ENCODE assay signal across 22 mouse cellular contexts in genomic region chr14:17972665-17973064, GRCm38 (mm10).
DNase-seq lines count a peak whose midpoint lies in the region; ATAC-seq lines count a peak whose summit lies in the region.
"Had no signal": no experiment of that assay in that cellular context is flagged by ENCODE, and none has a peak within 500 bp of the region (broad histone marks: within the 10 kb centered on the region; RNA-seq: fewer than 3 reads in every experiment).

No protein-coding gene starts in this region.

- H3K36me3 ChIP-seq in hindbrain, embryonic 11.5 days (ENCODE audit: control insufficient read depth, insufficient read depth, low read length): no peaks in the 10 kb centered on the region
- H3K36me3 ChIP-seq in hindbrain, embryonic 12.5 days: no peaks in the 10 kb centered on the region
- H3K36me3 ChIP-seq in midbrain, embryonic 11.5 days (ENCODE audit: control insufficient read depth, insufficient read depth, low read length): no peaks in the 10 kb centered on the region
- no peaks in the 10 kb centered on the region for H3K36me3 ChIP-seq in midbrain, embryonic 10.5 days
- no peaks in the 10 kb centered on the region for H3K36me3 ChIP-seq in midbrain, embryonic 14.5 days (ENCODE audit: control insufficient read depth, insufficient read depth, low read length)
- no peaks in the 10 kb centered on the region for H3K36me3 ChIP-seq in midbrain, embryonic 16.5 days (ENCODE audit: control insufficient read depth, insufficient read depth, low read length)
- H3K36me3 ChIP-seq: forebrain, embryonic 10.5 days; forebrain, embryonic 15.5 days; intestine, embryonic 15.5 days had no signal

- no peaks in the 10 kb centered on the region for H3K4me1 ChIP-seq in hindbrain, embryonic 11.5 days (replicated peaks; ENCODE audit: control insufficient read depth, insufficient read depth, low read length)
- no peaks in the 10 kb centered on the region for H3K4me1 ChIP-seq in hindbrain, embryonic 12.5 days
- no peaks in the 10 kb centered on the region for H3K4me1 ChIP-seq in midbrain, embryonic 11.5 days (ENCODE audit: control insufficient read depth, insufficient read depth, low read length)
- peaks cover 12% of the 10 kb centered on the region for H3K4me1 ChIP-seq in midbrain, embryonic 10.5 days
- no peaks in the 10 kb centered on the region for H3K4me1 ChIP-seq in midbrain, embryonic 14.5 days (ENCODE audit: control insufficient read depth, insufficient read depth, low read length)
- H3K4me1 ChIP-seq in midbrain, embryonic 16.5 days (ENCODE audit: control insufficient read depth, insufficient read depth, low read length): no peaks in the 10 kb centered on the region
- H3K4me1 ChIP-seq: forebrain, embryonic 15.5 days; intestine, embryonic 15.5 days had no signal

- WGBS in hindbrain, embryonic 11.5 days: 79% methylated on average over 6 of the region's 6 CpGs
- 80% methylated on average over 6 of the region's 6 CpGs for WGBS in hindbrain, embryonic 12.5 days
- WGBS in midbrain, embryonic 11.5 days: 69% methylated on average over 6 of the region's 6 CpGs
- 79% methylated on average over 6 of the region's 6 CpGs for WGBS in midbrain, embryonic 10.5 days
- WGBS in midbrain, embryonic 14.5 days: 72% methylated on average over 6 of the region's 6 CpGs
- 74% methylated on average over 6 of the region's 6 CpGs for WGBS in midbrain, embryonic 16.5 days

- H3K27ac ChIP-seq in hindbrain, embryonic 11.5 days (ENCODE audit: low read depth, low read length): no peak overlapping the region
- H3K27ac ChIP-seq in hindbrain, embryonic 12.5 days: no peak overlapping the region
- no peak overlapping the region for H3K27ac ChIP-seq in midbrain, embryonic 11.5 days (ENCODE audit: low read depth, low read length)
- no peak overlapping the region for H3K27ac ChIP-seq in midbrain, embryonic 10.5 days (replicated peaks)
- no peak overlapping the region for H3K27ac ChIP-seq in midbrain, embryonic 14.5 days (replicated peaks; ENCODE audit: low read depth, low read length)
- H3K27ac ChIP-seq in midbrain, embryonic 16.5 days (ENCODE audit: low read length): no peak overlapping the region
- H3K27ac ChIP-seq: forebrain, embryonic 10.5 days; forebrain, embryonic 15.5 days; gastrocnemius, adult 2 months; intestine, embryonic 15.5 days had no signal

- 0 out of 2 replicates have a peak, but pooled peaks have one; percentile 27 for ATAC-seq in hindbrain, embryonic 11.5 days (ENCODE audit: low FRiP score)
- no peak for ATAC-seq in hindbrain, embryonic 12.5 days (ENCODE audit: low FRiP score)
- peak; percentile 42 for ATAC-seq in midbrain, embryonic 11.5 days (ENCODE audit: low FRiP score)
- peak; percentile 64; the same call in 1 of the 2 replicates for ATAC-seq in midbrain, embryonic 14.5 days (ENCODE audit: low FRiP score, low TSS enrichment)
- peak; percentile 73 for ATAC-seq in midbrain, embryonic 16.5 days
- ATAC-seq: CD4-positive, CD25-positive, alpha-beta regulatory T cell, adult 4 months; forebrain, embryonic 15.5 days; intestine, embryonic 15.5 days had no signal

- H3K4me3 ChIP-seq in hindbrain, embryonic 11.5 days (ENCODE audit: low read depth, low read length): no peak overlapping the region
- H3K4me3 ChIP-seq in hindbrain, embryonic 12.5 days: no peak overlapping the region
- H3K4me3 ChIP-seq in midbrain, embryonic 11.5 days (ENCODE audit: low read depth, low read length): no peak overlapping the region
- H3K4me3 ChIP-seq in midbrain, embryonic 10.5 days: no peak overlapping the region
- H3K4me3 ChIP-seq in midbrain, embryonic 14.5 days (replicated peaks; ENCODE audit: low read depth, low read length): no peak overlapping the region
- no peak overlapping the region for H3K4me3 ChIP-seq in midbrain, embryonic 16.5 days (ENCODE audit: low read depth, low read length)
- H3K4me3 ChIP-seq: forebrain, embryonic 10.5 days; forebrain, embryonic 15.5 days; gastrocnemius, adult 2 months; intestine, embryonic 15.5 days had no signal

- DNase-seq in hindbrain, embryonic 11.5 days (ENCODE audit: low spot score): no peak
- no peak for DNase-seq in midbrain, embryonic 11.5 days (ENCODE audit: low spot score, missing footprints)
- DNase-seq in midbrain, embryonic 10.5 days (ENCODE audit: low spot score): no peak
- no peak for DNase-seq in midbrain, embryonic 14.5 days
- no peak for DNase-seq in embryo, embryonic 10 days (ENCODE audit: low spot score)
- DNase-seq: adrenal gland, adult 2 months; adrenal gland, postnatal 14 days; cerebellum, adult 11-12 months; cerebellum, adult 8-10 months; cerebellum, postnatal 10 days; cerebellum, postnatal 36 days; gastrocnemius, adult 2 months; gastrocnemius, postnatal 14 days; heart, adult 11 months; kidney, adult 11 months had no signal

- H3K9ac ChIP-seq in hindbrain, embryonic 11.5 days (ENCODE audit: low read depth, low read length): no peak overlapping the region
- no peak overlapping the region for H3K9ac ChIP-seq in hindbrain, embryonic 12.5 days
- H3K9ac ChIP-seq in midbrain, embryonic 11.5 days (ENCODE audit: low read length): no peak overlapping the region
- no peak overlapping the region for H3K9ac ChIP-seq in midbrain, embryonic 14.5 days (replicated peaks; ENCODE audit: low read length)
- no peak overlapping the region for H3K9ac ChIP-seq in midbrain, embryonic 16.5 days (ENCODE audit: low read depth, low read length)
- H3K9ac ChIP-seq: forebrain, embryonic 15.5 days; intestine, embryonic 15.5 days had no signal

- no peaks in the 10 kb centered on the region for H3K9me3 ChIP-seq in hindbrain, embryonic 11.5 days (ENCODE audit: control insufficient read depth, low read length)
- H3K9me3 ChIP-seq in hindbrain, embryonic 12.5 days (replicated peaks): no peaks in the 10 kb centered on the region
- H3K9me3 ChIP-seq in midbrain, embryonic 11.5 days (ENCODE audit: control insufficient read depth, low read length): no peaks in the 10 kb centered on the region
- no peaks in the 10 kb centered on the region for H3K9me3 ChIP-seq in midbrain, embryonic 10.5 days (replicated peaks)
- no peaks in the 10 kb centered on the region for H3K9me3 ChIP-seq in midbrain, embryonic 14.5 days (ENCODE audit: control insufficient read depth, low read length)
- H3K9me3 ChIP-seq in midbrain, embryonic 16.5 days (replicated peaks; ENCODE audit: control insufficient read depth, low read length, poor library complexity, severe bottlenecking): no peaks in the 10 kb centered on the region
- H3K9me3 ChIP-seq: forebrain, embryonic 10.5 days; forebrain, embryonic 15.5 days; intestine, embryonic 15.5 days had no signal

- no peaks in the 10 kb centered on the region for H3K27me3 ChIP-seq in hindbrain, embryonic 11.5 days (ENCODE audit: control insufficient read depth, insufficient read depth, low read length)
- no peaks in the 10 kb centered on the region for H3K27me3 ChIP-seq in hindbrain, embryonic 12.5 days
- H3K27me3 ChIP-seq in midbrain, embryonic 11.5 days (ENCODE audit: control insufficient read depth, insufficient read depth, low read length): no peaks in the 10 kb centered on the region
- H3K27me3 ChIP-seq in midbrain, embryonic 10.5 days (ENCODE audit: low read depth, poor library complexity, severe bottlenecking): no peaks in the 10 kb centered on the region
- H3K27me3 ChIP-seq in midbrain, embryonic 14.5 days (ENCODE audit: control insufficient read depth, insufficient read depth, low read length): no peaks in the 10 kb centered on the region
- H3K27me3 ChIP-seq in midbrain, embryonic 16.5 days (ENCODE audit: control insufficient read depth, insufficient read depth, low read depth, low read length): no peaks in the 10 kb centered on the region
- H3K27me3 ChIP-seq: forebrain, embryonic 15.5 days; intestine, embryonic 15.5 days had no signal

- no peak overlapping the region for H3K4me2 ChIP-seq in hindbrain, embryonic 11.5 days (replicated peaks; ENCODE audit: low read depth, low read length)
- H3K4me2 ChIP-seq in hindbrain, embryonic 12.5 days (replicated peaks): no peak overlapping the region
- no peak overlapping the region for H3K4me2 ChIP-seq in midbrain, embryonic 11.5 days
- H3K4me2 ChIP-seq in midbrain, embryonic 14.5 days (ENCODE audit: low read length): no peak overlapping the region
- no peak overlapping the region for H3K4me2 ChIP-seq in midbrain, embryonic 16.5 days (ENCODE audit: low read length)
- H3K4me2 ChIP-seq: forebrain, embryonic 15.5 days; heart, embryonic 11.5 days; intestine, embryonic 15.5 days had no signal
